Mouse (Mus musculus) liver, embryonic 14.5 days (tissue): ENCODE measurements at regions not wholly inside any gene's neighbourhood (a gene's known extent, or its start where the extent isn't known, plus 50 kb on each side); places are given as distances from the start of the nearest gene placed in this dataset.

Experiments
- CTCF ChIP-seq: IDR thresholded peaks from 2 replicates; pipeline ENCODE4 v1.5.1; 2016; ENCODE audit warnings: antibody characterized with exemption, low read depth, control low read depth
- EP300 ChIP-seq: IDR thresholded peaks from 2 replicates; pipeline ENCODE4 v1.6.1; 2016; ENCODE audit warnings: antibody characterized with exemption, low read depth

DNA sequence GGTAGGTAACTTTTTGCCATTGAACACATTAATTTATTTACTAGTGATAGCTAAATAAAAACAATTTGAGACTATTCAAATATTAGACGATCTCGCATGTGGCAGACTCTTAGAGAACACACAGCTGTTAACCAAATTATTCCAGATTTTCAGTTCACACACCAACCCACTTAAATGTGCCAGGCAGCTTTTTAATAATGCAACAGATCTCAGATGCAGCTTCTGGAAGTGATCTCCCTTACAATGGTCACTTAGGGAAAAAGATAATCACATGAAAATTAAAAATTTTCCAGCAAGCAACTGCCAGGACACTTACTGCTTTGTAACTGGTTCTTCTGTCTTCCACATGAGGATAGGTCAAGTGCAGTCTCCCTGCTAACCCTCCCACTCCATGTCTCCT is 203.1 kb upstream of the Nat3 start:
- no peak for TF ChIP-seq CTCF
- TF ChIP-seq EP300, result no peak
